Mouse (Mus musculus): Measurements from ENCODE around the gene Ankrd53.
A peak's percentile ranks its signal among the peaks of the same experiment; 100 is the strongest.
"Not testable (repeated sequence)": the region's sequence is repeated elsewhere in the genome, so short reads cannot be mapped to it uniquely, and the experiment has no call there.

The Ankrd53 gene

DNA sequence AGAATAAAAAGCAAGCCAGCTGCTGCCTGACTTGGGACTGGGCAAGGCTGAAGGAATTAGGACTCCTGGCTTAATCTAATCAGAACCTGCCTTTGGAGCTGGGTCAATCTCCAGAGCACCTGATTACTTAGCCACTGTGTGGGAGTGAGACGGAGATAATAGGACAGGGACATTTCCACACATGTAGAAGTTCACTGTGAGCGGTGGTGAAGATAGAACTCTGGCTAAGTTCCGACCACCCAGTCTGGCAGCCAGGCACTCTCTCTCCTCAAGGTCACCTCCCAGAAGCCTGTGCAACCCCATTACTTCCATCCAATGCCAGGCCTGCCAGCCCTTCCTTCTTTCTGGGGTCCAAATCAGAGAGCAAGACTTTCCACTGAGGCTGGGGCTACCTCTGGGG is 4.5 kb downstream of the Ankrd53 start:
- DNase-seq (ENCODE audit: extremely low read depth, low read depth), result no peak

DNA sequence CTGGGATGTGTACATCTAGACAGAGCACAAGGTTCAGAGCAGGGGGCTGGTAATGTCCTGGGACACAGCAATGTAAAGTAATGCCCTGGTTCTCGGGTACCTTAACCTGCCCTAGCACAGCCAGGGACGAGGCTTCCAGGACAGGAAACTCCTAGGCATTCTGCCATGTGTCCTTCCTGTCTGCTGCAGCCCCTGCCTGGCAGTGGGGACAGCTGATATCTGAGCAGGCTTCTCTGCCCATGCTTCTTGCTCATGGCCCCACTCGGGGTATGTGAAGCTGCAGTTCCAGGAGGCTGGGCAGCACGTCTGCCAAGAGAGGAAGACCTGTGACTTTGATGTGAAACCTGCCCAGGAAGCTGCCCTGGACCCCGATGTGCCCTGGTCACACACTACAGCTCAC is 6.0 kb downstream of the Ankrd53 start:
- DNase-seq (ENCODE audit: extremely low read depth, low read depth), result no peak

DNA sequence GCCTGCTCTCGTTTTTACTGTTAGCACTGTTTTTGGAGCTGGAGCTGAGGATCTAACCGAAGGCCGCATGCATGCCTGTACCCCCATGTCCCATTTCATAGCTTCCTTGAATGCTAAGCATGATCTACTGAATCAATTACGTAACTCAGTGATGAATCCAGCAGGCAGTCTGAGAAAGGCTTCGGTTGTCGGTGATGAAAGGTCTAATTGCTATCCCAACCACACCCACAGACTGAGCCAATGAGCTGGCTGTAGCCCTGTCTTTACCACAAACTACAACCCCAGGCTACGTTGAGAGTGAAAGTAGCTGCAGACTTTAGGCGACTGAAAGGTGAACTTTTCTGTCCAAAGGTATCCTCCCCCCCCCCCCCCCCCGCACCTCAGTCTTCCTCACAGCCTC is 11.7 kb downstream of the Ankrd53 start:
- DNase-seq (ENCODE audit: extremely low read depth, low read depth), result peak; percentile 21

DNA sequence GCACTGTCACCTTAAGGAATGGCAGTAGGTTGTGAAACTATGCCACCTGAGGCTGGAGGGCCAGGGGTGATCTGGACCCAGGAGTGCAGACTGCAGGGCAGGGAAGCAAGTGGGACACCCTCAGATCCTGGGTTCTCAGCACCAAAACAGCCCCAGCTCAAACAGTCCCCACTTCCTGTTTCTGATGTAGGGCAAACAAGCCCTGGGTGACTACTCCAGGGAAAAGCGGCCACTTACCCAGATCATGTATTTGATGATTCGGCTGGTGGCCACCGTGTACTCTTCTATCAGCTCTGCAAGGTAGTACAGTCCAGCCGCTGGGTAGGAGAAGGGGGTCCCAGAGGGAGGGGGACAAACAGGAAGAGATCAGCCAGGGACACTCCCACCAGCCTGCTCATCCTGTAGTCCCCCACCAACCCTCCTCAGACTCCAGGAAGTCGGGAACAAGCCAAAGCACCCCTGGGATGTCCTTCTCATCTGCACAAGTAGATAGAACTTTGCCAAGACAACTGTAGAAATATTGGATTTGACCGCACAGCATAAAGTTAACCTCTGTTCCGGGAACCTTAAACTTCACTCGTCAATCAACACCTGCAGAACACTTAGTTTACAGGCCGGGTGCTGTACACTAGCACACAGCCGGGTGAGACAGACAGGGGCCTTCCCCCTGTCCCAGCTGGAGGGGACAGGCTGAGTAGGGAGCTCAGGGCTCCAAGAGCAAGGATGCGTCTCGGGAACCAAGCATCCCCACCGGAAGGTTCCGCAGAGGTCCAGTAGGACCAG is 12.5 kb downstream of the Ankrd53 start:
- peak; percentile 56 for DNase-seq (ENCODE audit: extremely low read depth, low read depth)

DNA sequence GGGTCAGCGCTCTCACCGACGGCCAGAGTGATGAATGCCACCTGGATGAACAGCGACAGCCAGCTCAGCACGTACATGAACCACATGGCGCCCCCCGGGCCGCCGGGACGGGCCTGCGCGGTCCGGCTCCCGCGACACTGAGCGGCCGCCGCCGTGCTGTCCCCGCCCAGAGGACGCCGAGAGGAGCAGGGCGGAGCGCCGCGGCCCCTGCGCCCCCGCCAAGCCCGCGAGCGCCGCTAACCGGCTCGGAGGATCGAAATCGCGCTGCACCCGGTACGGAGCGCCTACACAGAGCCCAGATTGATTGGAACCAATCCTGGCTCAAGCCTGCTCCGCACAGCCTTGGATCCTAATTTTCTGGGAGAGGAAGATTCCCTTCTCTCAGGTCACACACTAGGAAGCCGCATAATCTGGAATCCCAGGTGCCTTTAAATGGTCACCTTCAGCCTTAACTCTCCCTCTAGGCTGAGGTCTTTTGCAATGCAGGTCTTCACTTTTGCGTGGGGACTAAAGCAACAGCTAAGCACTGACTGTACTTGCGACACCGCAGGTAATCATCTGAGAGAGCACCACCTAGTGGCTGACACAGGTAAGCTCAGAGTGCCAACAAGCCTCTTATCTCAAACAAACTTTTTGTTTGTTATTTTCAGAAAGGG is 13.3 kb downstream of the Ankrd53 start, which contains the start of gene Tex261:
Gene Tex261 (minus strand): TSS at position 176 of the 656 bp plus-strand sequence.
- peak; percentile 70 for DNase-seq (ENCODE audit: extremely low read depth, low read depth)

DNA sequence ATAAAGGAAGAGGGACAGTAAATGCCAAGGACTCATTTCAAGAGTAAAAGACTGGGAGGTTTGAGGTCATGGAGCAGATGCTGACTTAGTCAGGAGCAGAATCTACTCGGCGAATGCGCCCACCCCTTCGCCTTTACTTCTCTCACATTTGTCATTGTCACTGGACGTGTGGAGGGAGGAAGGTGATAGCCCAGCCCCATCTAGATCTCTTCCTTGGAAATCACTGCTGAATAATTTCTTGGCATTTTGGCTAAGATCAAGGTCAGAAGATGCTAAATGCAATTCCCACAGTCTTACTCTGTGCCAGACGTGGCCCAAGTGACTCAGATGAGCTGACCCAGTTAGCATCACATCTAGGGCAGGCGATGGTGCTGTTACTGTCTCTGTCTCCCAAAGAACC is 15.9 kb downstream of the Ankrd53 start:
- no peak for DNase-seq (ENCODE audit: extremely low read depth, low read depth)

DNA sequence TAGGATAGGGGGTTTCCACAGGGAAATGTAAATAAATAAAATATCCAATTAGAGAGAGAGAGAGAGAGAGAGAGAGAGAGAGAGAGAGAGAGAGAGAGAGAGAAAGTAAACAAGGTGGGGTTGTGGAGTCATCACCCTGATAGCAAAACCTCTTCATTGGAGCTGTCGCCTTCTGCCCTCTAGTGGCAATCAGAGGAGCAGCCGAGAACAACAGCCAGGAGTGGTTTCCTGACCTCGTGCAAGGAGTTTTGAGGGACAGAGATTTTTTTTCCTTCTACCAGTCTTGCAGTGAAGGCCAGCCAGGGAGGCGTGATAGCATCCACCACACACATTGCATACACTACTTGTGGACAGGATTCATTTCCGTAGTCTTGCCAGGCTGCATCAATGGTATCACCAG is 16.6 kb downstream of the Ankrd53 start:
- peak; percentile 36 for DNase-seq (ENCODE audit: extremely low read depth, low read depth)

DNA sequence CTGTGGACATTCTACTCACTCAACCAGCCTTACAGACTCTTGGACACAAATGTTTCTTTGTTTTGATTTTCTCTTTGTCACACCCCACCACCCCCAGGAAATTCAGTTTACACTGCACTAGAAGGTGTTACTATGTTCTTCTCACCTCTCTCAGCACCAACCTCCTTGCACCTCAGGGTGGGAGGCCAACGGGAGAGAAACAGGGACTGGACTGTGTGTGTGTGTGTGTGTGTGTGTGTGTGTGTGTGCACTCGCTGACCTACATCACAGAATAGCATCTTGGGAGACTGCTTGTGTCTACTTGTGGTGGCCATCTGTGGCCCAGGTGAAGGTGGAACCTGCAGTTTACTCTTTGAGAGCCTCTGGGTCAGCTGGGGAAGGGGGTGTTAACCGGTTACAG is 24.0 kb downstream of the Ankrd53 start:
- no peak for DNase-seq (ENCODE audit: extremely low read depth, low read depth)

DNA sequence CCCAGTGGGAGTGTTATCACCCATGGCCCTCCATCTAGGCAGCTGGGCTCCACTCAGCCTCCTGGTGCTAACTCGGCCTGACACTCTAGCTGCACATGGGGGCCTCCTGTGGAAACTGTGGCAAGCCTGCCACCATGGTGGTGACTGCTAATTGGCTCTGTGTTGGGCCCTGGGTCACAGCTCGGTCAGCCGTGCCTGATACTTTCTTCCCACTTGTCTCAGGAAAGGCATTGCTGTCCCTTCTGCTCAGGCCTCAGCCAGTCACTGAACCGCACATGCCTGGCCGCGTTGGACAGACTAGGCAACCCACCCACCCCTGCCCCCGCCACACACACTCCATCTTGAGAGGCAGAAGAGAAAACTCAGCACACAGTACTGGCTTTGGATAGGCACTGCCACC is 26.1 kb downstream of the Ankrd53 start:
- no peak for DNase-seq (ENCODE audit: extremely low read depth, low read depth)

DNA sequence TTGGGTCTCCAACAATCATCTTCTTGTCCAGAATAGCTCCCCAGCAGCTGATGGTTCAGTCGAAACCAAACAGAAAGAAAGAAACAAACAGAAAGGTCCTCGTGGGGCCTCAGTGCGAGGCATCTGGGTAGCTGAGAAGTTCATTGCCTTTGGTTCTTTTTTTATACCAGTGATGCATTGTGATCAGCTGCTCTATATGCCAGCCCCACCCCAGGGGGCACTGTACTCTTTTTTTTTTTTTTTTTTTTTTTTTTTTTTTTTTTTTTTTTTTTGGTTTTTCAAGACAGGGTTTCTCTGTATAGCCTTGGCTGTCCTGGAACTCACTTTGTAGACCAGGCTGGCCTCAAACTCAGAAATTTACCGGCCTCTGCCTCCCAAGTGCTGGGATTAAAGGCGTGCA is 28.1 kb downstream of the Ankrd53 start:
- not testable (repeated sequence) for DNase-seq (ENCODE audit: extremely low read depth, low read depth)

DNA sequence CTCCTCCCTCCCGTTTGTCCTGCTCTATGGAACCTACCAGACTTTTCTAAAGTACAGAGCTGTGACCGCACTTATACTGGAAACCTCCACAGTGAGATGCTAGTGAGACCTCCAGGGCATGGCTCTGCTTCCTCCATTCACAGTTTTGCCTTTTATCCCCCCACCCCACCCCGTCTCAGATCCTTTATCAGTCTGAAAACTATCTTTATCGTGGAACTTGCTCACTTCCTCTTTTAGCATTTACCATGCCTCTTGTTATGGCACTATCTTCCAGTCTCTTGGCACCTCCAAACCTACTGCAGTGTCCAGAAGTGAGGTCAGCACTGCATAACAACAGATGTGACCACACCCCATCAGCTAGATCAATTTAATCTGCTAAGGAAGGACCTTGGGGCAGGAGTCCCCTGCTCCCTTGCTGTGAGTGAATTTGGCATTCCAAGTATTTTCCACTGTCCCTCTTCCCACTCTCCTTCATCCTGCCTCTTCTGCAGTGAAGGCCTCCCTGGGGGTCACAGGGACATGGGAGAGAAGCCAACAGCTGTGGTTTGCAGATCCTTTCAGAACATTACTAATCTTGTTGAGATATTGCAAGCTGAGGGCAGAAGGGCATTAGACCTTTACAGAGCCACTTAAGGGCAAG is 28.9 kb downstream of the Ankrd53 start:
- no peak for DNase-seq (ENCODE audit: extremely low read depth, low read depth)

DNA sequence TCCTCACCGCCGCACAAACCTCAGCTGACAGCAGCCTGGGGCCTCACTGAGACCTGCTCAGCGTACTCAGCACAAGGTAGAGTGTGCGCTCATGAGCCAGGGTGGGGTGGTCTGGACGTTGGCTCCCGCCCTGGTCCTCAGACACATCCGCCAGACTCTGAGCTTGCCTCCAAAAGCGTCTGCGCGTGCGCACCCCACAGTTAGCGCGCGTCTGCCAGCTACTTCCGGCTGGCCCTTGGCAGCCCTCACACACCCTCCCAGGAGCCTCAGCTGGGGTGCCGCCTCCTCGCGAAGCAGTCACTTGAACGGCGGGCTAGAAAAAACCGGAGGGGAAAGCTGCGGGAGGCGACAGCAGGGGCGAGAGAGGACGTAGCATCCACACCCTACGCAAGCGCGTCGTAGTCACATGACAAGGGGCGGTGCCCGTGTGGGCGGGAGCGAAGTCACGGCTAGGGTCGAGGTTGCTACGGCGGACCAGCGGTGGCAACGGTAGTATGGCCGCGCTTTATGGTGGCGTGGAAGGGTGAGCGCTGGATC is 32.4 kb downstream of the Ankrd53 start, which contains the start of gene Nagk:
Gene Nagk (plus strand): TSS at position 223 of the 537 bp plus-strand sequence.
- peak; percentile 76 for DNase-seq (ENCODE audit: extremely low read depth, low read depth)

DNA sequence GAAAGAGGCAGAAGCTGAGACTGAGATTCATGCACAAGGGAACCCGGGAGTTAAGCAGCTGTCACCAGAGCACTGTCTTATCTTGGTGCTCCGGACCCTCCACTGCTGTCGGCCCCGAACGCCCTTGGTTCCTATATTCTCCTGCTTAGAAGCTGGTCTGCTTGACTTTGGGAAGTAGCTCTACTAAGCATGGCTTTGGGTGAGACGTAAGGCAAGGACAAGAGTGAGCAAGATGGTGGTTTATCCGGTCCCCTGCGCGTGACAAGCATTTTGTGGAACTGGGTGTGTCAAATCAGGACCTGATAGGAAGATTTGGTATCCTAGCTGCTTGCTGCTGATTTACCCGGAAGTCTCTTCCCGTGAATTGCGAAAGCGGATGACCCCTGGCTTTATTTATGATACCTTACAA is 33.1 kb downstream of the Ankrd53 start:
- DNase-seq (ENCODE audit: extremely low read depth, low read depth), result peak; percentile 31

DNA sequence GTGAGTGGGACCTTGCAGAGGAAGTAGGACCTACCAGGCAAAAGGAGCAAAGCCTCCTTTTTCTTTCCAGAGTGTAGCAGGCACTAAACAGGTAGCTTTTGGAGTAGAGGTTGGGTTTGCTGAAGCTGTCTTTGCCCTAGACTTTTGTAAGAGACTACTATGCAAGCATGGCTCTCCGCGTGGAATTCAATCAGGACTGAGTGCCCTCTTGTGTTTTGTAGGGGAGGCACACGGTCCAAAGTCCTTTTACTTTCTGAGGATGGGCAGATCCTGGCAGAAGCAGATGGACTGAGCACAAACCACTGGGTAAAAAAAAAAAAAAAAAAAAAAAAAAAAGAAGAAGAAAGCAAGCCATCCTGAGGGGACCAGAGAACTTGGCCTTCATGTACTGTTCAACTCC is 34.2 kb downstream of the Ankrd53 start:
- DNase-seq (ENCODE audit: extremely low read depth, low read depth), result no peak

DNA sequence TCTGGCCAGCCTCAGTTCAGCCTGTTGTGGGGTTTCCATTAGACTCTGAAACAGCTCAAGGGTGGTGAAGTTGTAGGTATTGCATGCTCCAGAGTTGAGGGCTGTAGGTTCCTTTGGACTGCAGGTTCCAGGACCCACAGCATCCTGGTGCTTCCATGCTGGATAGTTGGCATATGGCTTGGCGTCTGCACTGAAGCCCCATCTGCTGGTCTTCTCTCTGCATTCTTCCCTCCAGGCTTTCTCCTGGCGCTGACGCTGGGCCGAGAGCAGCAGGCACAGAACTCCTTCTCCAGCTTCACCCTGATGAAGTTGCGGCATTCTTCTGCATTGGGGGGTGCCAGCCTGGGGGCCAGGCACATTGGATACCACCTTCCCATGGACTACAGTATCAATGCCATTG is 39.6 kb downstream of the Ankrd53 start:
- no peak for DNase-seq (ENCODE audit: extremely low read depth, low read depth)

DNA sequence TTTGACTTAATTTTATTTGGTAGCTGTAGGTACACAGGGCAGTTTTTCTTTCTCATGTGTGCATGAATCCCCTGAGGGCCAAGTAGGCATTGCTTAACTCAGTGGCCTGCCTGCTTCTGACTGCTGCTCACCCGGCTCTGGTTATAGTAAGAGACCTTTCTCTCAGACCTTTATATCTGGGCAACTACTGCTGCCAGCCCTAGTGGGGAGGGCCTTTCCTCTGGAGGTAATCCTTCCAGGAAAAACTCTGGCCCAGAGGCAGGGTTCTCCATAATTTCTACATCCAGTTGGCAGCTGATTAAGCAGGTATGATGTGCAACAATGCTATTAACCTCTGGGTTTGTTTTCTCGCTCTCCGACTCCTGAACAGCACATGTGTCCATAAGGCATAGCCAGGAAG is 40.4 kb downstream of the Ankrd53 start:
- no peak for DNase-seq (ENCODE audit: extremely low read depth, low read depth)

DNA sequence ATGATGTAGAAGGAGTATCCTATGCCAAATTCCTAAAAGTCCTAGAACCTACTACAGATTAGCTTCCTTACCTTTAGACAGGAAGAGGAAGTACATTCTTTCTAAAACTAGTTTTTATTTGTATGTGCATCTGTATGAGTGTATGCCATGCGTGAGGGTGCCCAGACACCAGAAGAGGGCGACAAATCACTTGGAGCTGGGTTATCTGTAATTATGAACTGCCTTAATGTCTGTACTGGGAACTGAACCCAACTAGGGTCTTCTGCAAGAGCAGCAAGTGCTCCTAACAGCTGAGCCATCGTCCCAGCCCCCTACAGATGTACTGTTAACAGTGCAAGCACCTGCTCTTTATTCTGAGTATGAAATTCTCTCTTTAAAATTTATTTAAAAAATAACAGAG is 53.4 kb downstream of the Ankrd53 start:
- DNase-seq (ENCODE audit: extremely low read depth, low read depth), result no peak
